Mouse (Mus musculus) MEL (cell line): ENCODE measurements around the gene Lztfl1.

Source experiments
- CTCF ChIP-seq, 3 experiments: IDR thresholded peaks in 2 of 3; conservative IDR thresholded peaks in 1 of 3; 2 replicates each; pipeline ENCODE4 v1.5.1; 2011 to 2012; ENCODE audit warnings: low read length in 3 of 3, low read depth in 2 of 3, mild to moderate bottlenecking in 2 of 3, improper control_type of control experiment in 1 of 3, inconsistent platforms in 1 of 3, mixed read lengths in 1 of 3, moderate library complexity in 1 of 3; ENCODE audit not compliant: control insufficient read depth in 1 of 3, insufficient read depth in 1 of 3, poor library complexity in 1 of 3, severe bottlenecking in 1 of 3
- EP300 ChIP-seq, 2 experiments: IDR thresholded peaks; 2 replicates each; pipeline ENCODE4 v1.6.1; 2011; ENCODE audit warnings: improper control_type of control experiment in 2 of 2, low read length in 2 of 2, low read depth in 1 of 2, mild to moderate bottlenecking in 1 of 2
- HCFC1 ChIP-seq: IDR thresholded peaks from 2 replicates; pipeline ENCODE4 v1.6.1; 2012; ENCODE audit warnings: low read depth, mild to moderate bottlenecking, inconsistent platforms, low read length, improper control_type of control experiment, moderate library complexity
- POLR2A ChIP-seq, 2 experiments: IDR thresholded peaks; 2 replicates each; pipeline ENCODE4 v1.6.1; 2011 to 2012; ENCODE audit warnings: low read length in 2 of 2, mild to moderate bottlenecking in 2 of 2, control low read depth in 1 of 2, improper control_type of control experiment in 1 of 2, low read depth in 1 of 2, moderate library complexity in 1 of 2; ENCODE audit not compliant: control insufficient read depth in 1 of 2, insufficient read depth in 1 of 2, poor library complexity in 1 of 2
- RCOR1 ChIP-seq: IDR thresholded peaks from 2 replicates; pipeline ENCODE4 v1.6.1; 2012; ENCODE audit warnings: low read depth, mild to moderate bottlenecking, inconsistent platforms, low read length, improper control_type of control experiment
- TCF12 ChIP-seq: IDR thresholded peaks from 2 replicates; pipeline ENCODE4 v1.6.1; 2014; ENCODE audit warnings: low read depth, mild to moderate bottlenecking, inconsistent platforms, low read length, improper control_type of control experiment, moderate library complexity
- ZKSCAN1 ChIP-seq: IDR thresholded peaks from 2 replicates; pipeline ENCODE4 v1.6.1; 2012; ENCODE audit warnings: low read depth, mild to moderate bottlenecking, inconsistent platforms, low read length, improper control_type of control experiment, moderate library complexity
- ZNF384 ChIP-seq: IDR thresholded peaks from 2 replicates; pipeline ENCODE4 v1.6.1; 2012; ENCODE audit warnings: low read depth, mild to moderate bottlenecking, inconsistent platforms, low read length, improper control_type of control experiment

- TF ChIP-seq POLR2A (IDR thresholded peaks at IDR 0.05; ENCODE audit: control insufficient read depth in 1 of 2, insufficient read depth in 1 of 2, low read depth in 1 of 2, low read length in 2 of 2, poor library complexity in 1 of 2) (no peak), ZNF384 (no peak), RCOR1 (no peak), ZKSCAN1 (no peak), CTCF (IDR thresholded peaks at IDR 0.05 in 2 of 3, conservative IDR thresholded peaks at IDR 0.05 in 1 of 3; ENCODE audit: control insufficient read depth in 1 of 3, insufficient read depth in 1 of 3, low read depth in 2 of 3, low read length in 3 of 3, poor library complexity in 1 of 3, severe bottlenecking in 1 of 3) (no peak), EP300 (IDR thresholded peaks at IDR 0.05; ENCODE audit: low read depth in 1 of 2, low read length in 2 of 2) (no peak), TCF12 (no peak), HCFC1 (no peak)
These were observed 38.3 kb downstream of the Lztfl1 start for GRCm38 (mm10) chr9:123679198-123679597.
